Mouse (Mus musculus) retina, adult 2 months (tissue): ENCODE data around the gene 4933407L21Rik.
"Not testable (repeated sequence)": the region's sequence is repeated elsewhere in the genome, so short reads cannot be mapped to it uniquely, and the experiment has no call there.

Experiments used
- DNase-seq: peaks from one replicate; pipeline ENCODE4 v3.0.0-alpha.2; 2012; ENCODE audit warnings: low read depth, low spot score

Gene 4933407L21Rik

DNA sequence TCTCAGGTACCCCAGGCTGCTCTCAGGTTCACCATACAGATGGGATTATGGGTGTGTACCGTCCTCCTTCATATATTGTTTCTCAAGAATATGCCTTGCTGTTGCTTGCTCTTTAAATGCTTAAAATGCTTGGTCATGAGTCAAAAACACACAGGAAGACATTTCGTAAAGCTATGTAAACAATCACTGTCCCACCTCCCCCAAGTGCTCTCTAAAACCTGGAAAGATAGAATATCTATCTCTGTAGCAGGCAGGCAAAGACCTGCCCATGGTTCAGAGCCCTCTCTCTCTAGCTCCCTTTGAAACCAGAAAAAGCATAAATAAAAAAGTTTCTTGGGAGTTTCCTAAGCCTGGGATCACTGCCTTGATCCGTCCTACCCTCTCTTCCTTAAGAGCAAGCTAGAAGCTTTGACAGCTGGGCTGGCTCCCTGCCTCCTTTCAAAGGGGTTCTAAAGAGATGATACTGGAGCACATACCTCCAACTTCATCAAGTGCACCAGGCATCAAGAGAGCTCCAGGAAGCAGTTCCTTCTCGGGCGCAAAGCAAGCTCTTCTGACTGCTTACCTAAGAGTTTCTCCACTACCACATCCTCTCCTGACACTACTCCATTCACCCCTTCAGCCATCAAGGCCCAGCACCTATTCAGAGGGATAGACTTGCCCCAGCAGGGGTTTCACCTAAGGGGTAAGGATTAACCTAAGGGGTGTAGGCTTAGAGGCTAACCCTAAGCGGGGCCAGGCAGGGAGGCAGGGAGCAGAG, 31.0 kb downstream of the 4933407L21Rik start:
- no peak for DNase-seq

DNA sequence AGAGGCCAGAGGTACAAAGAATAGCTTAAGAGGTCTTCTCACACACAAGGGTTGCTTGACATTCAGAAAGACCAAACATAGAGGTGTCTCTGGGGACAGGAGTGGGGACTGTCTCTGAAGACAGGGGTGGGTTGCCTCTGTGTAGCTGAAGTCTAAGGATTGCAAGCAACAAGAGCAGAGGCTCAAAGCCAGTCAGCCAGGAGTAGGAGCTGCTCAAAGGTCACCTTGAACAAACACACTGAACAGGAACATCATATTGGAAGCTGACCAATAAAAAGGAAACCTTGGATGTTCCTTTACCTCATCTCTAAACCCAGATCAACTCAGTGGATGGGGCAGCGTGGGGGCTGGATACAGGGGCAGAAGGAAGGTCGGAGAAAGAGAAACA, 31.6 kb downstream of the 4933407L21Rik start:
- DNase-seq, result no peak

DNA sequence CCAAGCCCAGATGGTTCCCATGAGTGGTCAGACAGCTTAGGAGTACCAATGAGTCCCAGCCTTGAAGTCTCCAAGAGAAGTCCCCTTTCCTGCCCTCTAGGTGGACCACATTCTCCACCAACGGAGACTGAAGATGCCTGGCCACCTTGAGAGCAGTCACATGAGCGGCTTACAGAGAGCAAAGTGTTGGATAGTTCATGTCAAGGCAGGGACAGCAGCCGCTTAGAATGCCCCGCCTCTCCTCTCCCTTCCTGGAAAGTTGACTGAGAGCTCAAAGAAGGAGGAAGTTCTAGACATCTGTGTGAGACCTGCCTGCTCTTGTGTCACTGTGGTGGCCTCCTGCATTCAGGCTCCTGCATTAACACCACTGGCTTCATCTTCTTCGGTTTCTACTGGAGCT, 32.6 kb downstream of the 4933407L21Rik start, which contains the start of gene Gpr55:
Gene Gpr55 (minus strand): TSS at position 135 of the 400 bp plus-strand sequence.
- DNase-seq, result no peak

DNA sequence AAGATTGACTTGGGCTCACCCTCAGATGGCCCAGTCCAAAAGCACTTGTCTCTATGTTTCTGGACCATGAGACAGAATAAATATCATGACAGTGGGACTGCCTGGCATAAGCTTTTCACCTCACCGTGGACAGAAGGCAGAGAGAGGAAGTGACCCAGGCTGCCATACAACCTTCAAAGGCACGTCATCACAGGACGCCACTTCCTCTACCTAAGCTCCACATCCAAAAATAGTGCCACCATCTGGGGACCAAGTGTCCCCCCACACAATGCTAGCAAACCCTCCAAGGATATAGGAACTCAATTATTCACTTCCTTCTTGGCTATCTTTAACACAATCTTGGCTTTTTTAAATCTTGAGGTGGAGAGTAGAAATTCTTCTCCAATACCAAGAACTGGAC, 33.8 kb downstream of the 4933407L21Rik start:
- no peak for DNase-seq

DNA sequence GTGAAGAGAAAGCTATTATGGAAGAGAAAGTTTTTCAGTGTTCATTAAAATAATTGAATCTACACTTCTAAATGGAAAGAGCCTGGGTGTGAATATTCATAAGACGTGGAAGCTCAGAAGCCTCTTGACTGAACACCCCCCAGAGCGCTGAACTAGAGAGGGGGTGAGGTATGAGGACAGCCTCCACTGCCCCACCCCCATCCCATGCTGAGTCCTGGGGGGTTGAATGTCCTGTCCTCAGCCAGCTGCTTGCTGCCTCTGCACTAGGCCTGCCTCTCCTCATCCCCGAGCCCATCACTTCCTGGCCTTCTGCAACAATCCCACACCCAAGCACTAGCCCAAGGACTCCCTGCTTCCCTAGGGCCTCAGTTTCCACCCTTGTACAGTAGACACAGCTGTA, 37.6 kb downstream of the 4933407L21Rik start:
- no peak for DNase-seq

DNA sequence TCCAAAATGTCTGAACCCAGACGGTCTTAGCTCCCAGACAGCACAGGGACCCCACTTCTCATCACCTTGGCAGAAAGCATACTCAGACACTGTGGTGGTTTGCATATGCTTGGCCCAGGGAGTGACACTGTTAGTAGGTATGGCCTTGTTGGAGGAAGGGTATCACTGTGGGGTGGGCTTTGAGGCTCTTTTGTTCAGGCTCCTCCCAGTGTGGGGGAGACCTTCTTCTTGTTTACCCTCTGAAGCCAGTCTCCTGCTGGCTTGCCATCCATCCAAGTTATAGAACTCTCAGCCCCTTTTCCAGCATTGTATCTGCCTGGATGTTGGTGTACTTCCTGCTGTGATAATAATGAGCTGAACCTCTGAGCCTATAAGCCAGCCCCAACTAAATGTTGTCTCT, 40.8 kb downstream of the 4933407L21Rik start:
- no peak for DNase-seq

DNA sequence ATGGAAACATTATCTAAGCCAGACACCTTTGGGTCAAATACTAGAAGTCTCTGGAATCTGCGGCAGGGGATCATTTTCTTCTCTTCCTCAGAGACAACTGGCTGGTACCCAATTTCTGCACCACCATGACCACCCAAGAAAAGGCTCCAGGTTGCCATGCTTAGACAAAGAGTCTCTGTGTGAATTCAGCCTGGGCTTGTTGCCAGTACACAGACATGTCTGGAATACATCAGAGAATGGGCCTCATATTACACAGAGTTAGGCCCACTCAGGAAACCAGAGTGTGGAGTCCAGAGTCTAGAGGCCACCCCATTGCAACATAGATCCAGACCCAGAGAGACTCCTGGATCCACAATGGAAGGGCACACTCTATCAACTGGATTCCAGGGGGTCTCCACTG, 41.2 kb downstream of the 4933407L21Rik start:
- DNase-seq, result no peak

DNA sequence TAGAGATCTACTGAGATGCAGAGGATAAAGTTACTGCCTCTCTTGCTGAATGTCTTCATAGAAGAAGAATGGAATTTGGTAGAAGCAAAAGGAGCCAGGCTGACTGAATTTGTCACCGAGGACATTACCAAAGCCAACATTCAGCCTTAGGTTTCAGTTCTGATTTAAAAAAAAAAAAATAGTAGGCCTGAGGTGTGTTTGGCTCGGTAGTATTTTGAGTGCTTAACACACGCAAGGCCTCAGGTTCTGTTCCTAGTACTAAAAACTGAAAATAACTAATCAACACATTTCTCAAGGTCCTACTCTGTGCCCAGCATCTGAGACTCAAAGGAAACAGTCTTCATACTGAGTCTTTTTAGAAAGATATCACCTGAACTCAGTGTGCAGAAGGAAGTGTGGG, 42.8 kb downstream of the 4933407L21Rik start:
- no peak for DNase-seq

DNA sequence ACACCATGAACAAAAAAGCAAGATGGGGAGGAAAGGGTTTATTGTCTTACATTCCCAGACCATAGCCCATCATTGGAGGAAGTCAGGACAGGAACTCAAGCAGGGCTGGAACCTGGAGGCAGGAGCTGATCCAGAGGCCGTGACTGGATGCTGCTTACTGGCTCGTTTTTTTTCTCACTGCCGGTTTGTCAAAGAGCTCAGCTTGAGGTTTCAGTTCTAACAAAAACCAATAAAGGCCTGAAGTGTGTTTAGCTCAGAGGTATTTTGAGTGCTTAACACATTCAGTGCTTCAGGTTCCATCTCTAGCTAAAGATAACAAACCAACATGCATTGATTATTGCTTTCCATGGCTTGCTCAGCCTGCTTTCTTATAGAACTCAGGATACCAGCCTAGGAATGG, 44.1 kb downstream of the 4933407L21Rik start:
- DNase-seq, result no peak

DNA sequence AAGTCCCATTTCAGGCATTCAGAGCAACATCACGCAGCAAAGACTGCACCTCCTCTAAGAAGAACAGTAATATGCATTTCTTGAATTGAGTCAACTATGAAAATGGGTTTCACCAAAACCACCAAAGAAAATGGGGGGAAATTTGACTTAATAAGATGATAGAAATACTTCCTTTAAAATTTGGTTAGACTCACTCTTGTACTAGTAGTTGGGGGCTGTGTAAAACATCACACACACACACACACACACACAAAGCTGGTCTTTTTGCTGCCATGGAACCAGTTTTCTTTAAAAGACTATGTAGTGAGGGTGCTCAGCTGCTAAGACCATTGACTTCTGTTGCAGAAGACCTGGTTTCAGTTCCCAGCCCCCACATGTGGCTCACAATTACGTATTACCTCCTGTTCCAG, 45.2 kb downstream of the 4933407L21Rik start:
- DNase-seq, result no peak

DNA sequence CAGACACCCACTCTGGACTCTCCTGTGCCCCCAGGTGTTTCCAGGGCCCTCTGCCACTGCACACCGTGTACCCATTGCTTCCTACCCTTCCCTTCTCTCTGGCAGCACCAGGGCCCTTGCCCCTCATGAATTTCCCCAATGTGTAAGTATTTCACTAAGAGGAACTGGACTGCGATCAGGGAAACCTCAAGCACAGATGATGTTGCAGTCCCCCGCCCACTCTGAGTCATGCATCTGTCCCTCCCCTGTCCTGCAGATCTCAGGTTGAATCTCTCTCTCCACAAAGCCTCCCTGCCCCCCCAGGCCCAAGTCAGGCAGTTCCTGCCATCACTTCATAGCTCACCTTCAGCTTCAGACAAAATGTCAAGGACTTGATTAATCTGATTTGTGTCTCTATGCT, 49.4 kb downstream of the 4933407L21Rik start:
- no peak for DNase-seq

DNA sequence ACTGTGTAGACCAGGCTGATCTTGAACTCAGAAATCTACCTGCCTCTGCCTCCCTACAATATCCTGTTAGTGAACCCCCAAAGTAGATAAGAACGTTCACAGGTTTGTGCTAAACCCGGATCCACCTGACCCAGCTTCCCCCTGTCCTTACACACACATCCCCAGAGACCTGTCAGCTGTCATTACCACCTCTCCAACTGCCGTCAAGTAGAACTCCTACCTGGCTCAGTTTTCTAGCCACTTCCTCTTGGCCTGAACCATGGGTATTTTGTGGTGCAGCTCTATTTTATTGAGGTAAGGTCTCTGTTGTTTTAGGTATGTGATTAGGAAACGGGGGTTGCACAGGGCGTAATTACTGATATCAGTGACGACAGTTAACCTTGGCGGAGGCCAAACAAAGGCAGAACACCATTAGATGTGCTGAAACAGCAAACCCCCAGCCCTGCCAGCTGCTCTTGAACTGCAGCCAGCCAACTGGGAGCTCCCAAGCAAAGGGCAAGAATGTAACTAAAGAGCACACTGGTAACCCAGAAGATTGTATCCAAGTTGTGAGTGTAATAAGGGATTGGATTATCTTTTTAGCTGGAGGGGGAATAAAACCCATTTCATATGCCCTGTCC, 53.6 kb downstream of the 4933407L21Rik start:
- DNase-seq, result no peak

DNA sequence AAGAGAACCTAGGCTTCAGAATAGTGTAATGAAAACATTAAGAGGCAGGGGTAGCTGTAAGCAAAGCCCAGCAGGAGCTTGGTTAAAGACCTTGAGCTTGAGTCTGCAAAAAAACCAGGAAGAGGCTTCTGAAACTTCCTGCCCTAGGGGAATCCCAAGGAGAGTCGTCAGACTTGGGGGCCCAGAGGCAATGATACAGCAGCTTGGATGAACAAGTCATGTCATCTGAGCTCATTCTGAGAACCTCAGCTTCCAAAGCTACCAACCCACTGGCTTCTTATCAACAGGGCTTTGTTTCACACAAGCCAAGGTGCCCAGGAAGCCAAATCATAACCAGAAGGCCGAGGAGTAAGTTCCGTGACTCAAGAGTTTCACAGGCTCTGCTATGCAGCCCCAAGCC, 57.5 kb downstream of the 4933407L21Rik start:
- DNase-seq, result no peak

DNA sequence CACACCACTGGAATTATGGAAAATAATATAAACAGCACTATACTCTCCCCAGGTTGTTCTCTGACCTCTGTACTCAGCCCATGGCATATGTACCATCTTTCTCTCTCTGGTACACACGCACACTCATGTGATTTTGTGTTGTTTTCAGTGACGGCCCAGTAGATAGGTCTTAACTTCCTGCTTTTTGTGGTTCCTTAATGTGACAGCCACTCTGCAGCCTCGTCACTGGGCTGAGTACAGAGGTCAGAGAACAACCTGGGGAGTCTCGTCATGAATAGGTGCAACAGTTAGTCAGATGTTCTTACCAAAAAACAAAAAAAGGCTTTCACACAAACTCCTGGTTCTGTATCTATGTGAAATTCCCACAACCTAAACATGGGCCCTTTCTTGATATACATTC, 60.1 kb downstream of the 4933407L21Rik start:
- DNase-seq, result no peak

DNA sequence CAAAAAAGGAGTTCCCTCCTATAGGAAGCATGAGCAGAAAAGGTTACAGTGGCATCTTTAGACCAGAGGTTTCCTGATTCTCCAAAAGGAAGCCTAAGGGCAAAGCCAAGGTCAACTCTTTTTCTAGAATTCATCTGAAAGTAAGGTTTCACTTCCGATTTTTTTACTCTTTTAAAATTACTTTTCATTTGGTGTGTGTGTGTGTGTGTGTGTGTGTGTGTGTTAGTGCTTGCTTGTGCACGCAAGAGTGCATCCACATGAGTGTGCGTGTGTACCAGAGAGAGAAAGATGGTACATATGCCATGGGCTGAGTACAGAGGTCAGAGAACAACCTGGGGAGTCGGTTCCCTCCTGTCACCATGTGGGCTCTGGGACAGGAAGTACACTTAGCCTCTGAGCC, 60.6 kb downstream of the 4933407L21Rik start:
- not testable (repeated sequence) for DNase-seq
